ENCODE assay signal across 9 mouse cellular contexts in genomic region chr17:43407548-43407947, GRCm38 (mm10). TPM values are rescaled to one million over a fixed set of nuclear protein-coding genes. Genes with fewer than 3 reads are reported as not detected.
A peak's percentile ranks its signal among the peaks of the same experiment; 100 is the strongest.
DNase-seq lines count a peak whose midpoint lies in the region; TF ChIP-seq lines count a peak whose summit lies in the region.
"Had no signal": no experiment of that assay in that cellular context is flagged by ENCODE, and none has a peak within 500 bp of the region (broad histone marks: within the 10 kb centered on the region; RNA-seq: fewer than 3 reads in every experiment).

No protein-coding gene starts in this region.

- peak; percentile 9 to 26 for DNase-seq in adrenal gland, postnatal 36 days
- no peak for DNase-seq in adrenal gland, postnatal 4 days (ENCODE audit: low spot score in 2 of 2)
- DNase-seq in Muller cell, postnatal 12 days (ENCODE audit: inconsistent ontology term) = peak; percentile 7
- DNase-seq in kidney, adult 2 months = peak; percentile 73
- DNase-seq in lung, postnatal 10 days = peak; percentile 57
- no peak for DNase-seq in cerebellum, postnatal 14 days
- no peak for DNase-seq in spleen, postnatal 36 days (ENCODE audit: low spot score in 2 of 2)
- no peak for DNase-seq in layer of hippocampus, postnatal 14 days (ENCODE audit: low spot score in 2 of 2)
- DNase-seq: layer of hippocampus, postnatal 36 days had no signal

- H3K4me3 ChIP-seq in kidney, adult 2 months (ENCODE audit: insufficient read depth, low read depth, low read length) = no peak overlapping the region

- H3K27me3 ChIP-seq in kidney, adult 2 months (replicated peaks; ENCODE audit: control insufficient read depth, insufficient read depth, low read length) = no peaks in the 10 kb centered on the region

- H3K4me1 ChIP-seq in kidney, adult 2 months (ENCODE audit: control insufficient read depth, insufficient read depth, low read length) = peaks cover 4% of the 10 kb centered on the region; the same call in 1 of the 2 replicates

- TF ChIP-seq CTCF in kidney, adult 2 months (conservative IDR thresholded peaks at IDR 0.05; ENCODE audit: insufficient read depth, insufficient read length, low read depth, low read length) = no peak

- TF ChIP-seq POLR2A in kidney, adult 2 months (IDR thresholded peaks at IDR 0.05; ENCODE audit: low read depth, low read length) = no peak

- 65% methylated on average over 7 of the region's 7 CpGs for WGBS in kidney, adult 2 months

- H3K27ac ChIP-seq in kidney, adult 2 months (ENCODE audit: insufficient read depth, low read depth, low read length) = no peak overlapping the region

- no peaks in the 10 kb centered on the region for H3K36me3 ChIP-seq in kidney, adult 2 months (ENCODE audit: control insufficient read depth, insufficient read depth, low read length)

RNA-seq across cellular contexts. Expression of gene Adgrf5, which starts 47.3 kb away (rescaled TPM):
- total RNA-seq in adrenal gland, postnatal 36 days (2021) = 100 to 1,000 TPM in 1 of 2 experiments, 10 to 100 TPM in 1; 74.0 to 137 TPM
- 10 to 100 TPM; 78.0 to 78.1 TPM for total RNA-seq in adrenal gland, postnatal 4 days (2021)
- 35.5 and 41.7 TPM in 2 replicates for polyA plus RNA-seq in kidney, adult 2 months (2012; rRNA removed)
- total RNA-seq in layer of hippocampus, postnatal 14 days (2021) = 10 to 100 TPM; 31.2 to 34.1 TPM

Comparison
In these comparisons a context has a peak if more than half of its experiments do, and no peak if none do; other contexts are left out.
1. DNase-seq: peak in adrenal gland, postnatal 36 days (2 of 2), Muller cell, postnatal 12 days (single experiment), kidney, adult 2 months (single experiment) and lung, postnatal 10 days (single experiment); none in adrenal gland, postnatal 4 days (0 of 2), cerebellum, postnatal 14 days (0 of 2), spleen, postnatal 36 days (0 of 2) and layer of hippocampus, postnatal 14 days (0 of 2).